Mouse (Mus musculus): ENCODE data around the gene Hyou1.

DNA sequence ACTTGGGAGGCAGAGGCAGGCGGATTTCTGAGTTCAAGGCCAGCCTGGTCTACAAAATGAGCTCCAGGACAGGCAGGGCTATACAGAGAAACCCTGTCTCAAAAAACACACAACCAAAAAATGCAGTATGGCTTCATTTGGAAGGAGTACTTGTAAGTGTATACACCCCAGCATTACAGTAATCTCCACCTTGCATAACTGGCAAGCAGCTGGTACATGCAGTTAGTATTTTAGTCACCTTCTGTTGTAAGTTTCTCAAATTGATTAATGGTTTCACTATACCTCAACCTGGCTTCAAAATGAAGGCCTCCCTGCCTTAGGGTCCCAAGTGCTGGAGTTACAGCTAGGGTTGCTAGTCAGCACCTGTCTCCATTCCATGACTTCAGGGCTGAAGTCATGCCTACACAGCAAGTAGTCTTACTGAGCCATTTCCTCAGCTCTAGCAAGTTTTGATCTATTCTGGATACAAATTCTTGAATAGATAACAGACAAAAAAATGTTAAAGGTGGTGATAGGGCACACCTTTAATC, 32.4 kb downstream of the Hyou1 start:
- TF ChIP-seq POLR2A (IDR thresholded peaks at IDR 0.05; ENCODE audit: insufficient read depth, low read depth, low read length) (0 out of 2 replicates have a peak, but pooled peaks have one; percentile 9), CTCF (IDR thresholded peaks at IDR 0.05) (no peak)

Measured in heart, adult 2 months (tissue).